Mouse (Mus musculus): Measurements from ENCODE around the gene Fto. TPM values are rescaled to one million over a fixed set of nuclear protein-coding genes. Genes with fewer than 3 reads are reported as not detected.

Fto gene
- polyA plus RNA-seq (2017; shearing (Covaris generic)) = 87.7 TPM

GRCm38 (mm10) chr8:91312835-91313832 is at the start of gene Fto, which contains the start of gene Rpgrip1l:
Gene Fto (plus strand): TSS chr8:91313525.
Gene Rpgrip1l (minus strand): TSS chr8:91313262.

Other genes starting within 250 kb of the Fto start
- 71.9 TPM for gene Rbl2, start 243.5 kb upstream of the Fto start, polyA plus RNA-seq (2017; shearing (Covaris generic))
- gene Aktip, start 113.5 kb upstream of the Fto start, polyA plus RNA-seq (2017; shearing (Covaris generic)) = 39.5 TPM
- gene Rpgrip1l, start 263 bp upstream of the Fto start, polyA plus RNA-seq (2017; shearing (Covaris generic)) = 3.9 TPM

All from CD4-positive, CD25-positive, alpha-beta regulatory T cell, adult 9 weeks (primary cell).